ENCODE assay signal across 8 mouse cellular contexts in genomic region chr11:117317429-117318101, GRCm38 (mm10).
DNase-seq lines count a peak whose midpoint lies in the region; ATAC-seq and TF ChIP-seq lines count a peak whose summit lies in the region.

No protein-coding gene starts in this region.

- no peaks in the 10 kb centered on the region for H3K36me3 ChIP-seq in lung, embryonic 15.5 days
- H3K36me3 ChIP-seq in heart, embryonic 13.5 days, result no peaks in the 10 kb centered on the region
- H3K36me3 ChIP-seq in liver, adult 2 months (ENCODE audit: control insufficient read depth, insufficient read depth, low read length), result no peaks in the 10 kb centered on the region
- no peaks in the 10 kb centered on the region for H3K36me3 ChIP-seq in neural tube, embryonic 14.5 days (ENCODE audit: control insufficient read depth, insufficient read depth, low read length)

- TF ChIP-seq POLR2A in liver, adult 2 months (IDR thresholded peaks at IDR 0.05; ENCODE audit: extremely low read depth, insufficient read depth, low read length), result no peak

- H3K27me3 ChIP-seq in lung, embryonic 15.5 days, result no peaks in the 10 kb centered on the region
- H3K27me3 ChIP-seq in heart, embryonic 13.5 days (replicated peaks), result no peaks in the 10 kb centered on the region
- no peaks in the 10 kb centered on the region for H3K27me3 ChIP-seq in liver, adult 2 months (ENCODE audit: control insufficient read depth, insufficient read depth, low read length)
- H3K27me3 ChIP-seq in neural tube, embryonic 14.5 days (ENCODE audit: control insufficient read depth, insufficient read depth, low read length), result no peaks in the 10 kb centered on the region

- DNase-seq in CD4-positive, CD25-positive, alpha-beta regulatory T cell, adult 2 months (ENCODE audit: low read depth, low spot score), result peak; percentile 59
- DNase-seq in lung, postnatal 25 days (ENCODE audit: low spot score), result no peak
- no peak for DNase-seq in liver, adult 2 months (ENCODE audit: extremely low read depth, low read depth, low spot score)
- no peak for DNase-seq in adrenal gland, postnatal 36 days

- H3K79me2 ChIP-seq in liver, adult 2 months (ENCODE audit: control insufficient read depth, insufficient read depth, low read length), result peaks cover 57% of the 10 kb centered on the region

- WGBS in lung, embryonic 15.5 days, result 20% methylated on average over 20 of the region's 20 CpGs
- 17% methylated on average over 20 of the region's 20 CpGs for WGBS in heart, embryonic 13.5 days
- 59% methylated on average over 20 of the region's 20 CpGs for WGBS in liver, adult 2 months
- 10% methylated on average over 20 of the region's 20 CpGs for WGBS in neural tube, embryonic 14.5 days

- peak overlapping the region; percentile 95 for H3K27ac ChIP-seq in lung, embryonic 15.5 days
- H3K27ac ChIP-seq in heart, embryonic 13.5 days (replicated peaks), result peak overlapping the region; percentile 87
- H3K27ac ChIP-seq in liver, adult 2 months (replicated peaks; ENCODE audit: insufficient read depth, low read depth, low read length), result peak overlapping the region; percentile 52
- H3K27ac ChIP-seq in neural tube, embryonic 14.5 days (ENCODE audit: low read depth, low read length), result peak overlapping the region; percentile 85

- peak overlapping the region; percentile 18; the same call in 1 of the 2 replicates for H3K9ac ChIP-seq in lung, embryonic 15.5 days
- peak overlapping the region; percentile 74 for H3K9ac ChIP-seq in heart, embryonic 13.5 days
- peak overlapping the region; percentile 39 for H3K9ac ChIP-seq in liver, adult 2 months (ENCODE audit: low read depth, low read length)
- peak overlapping the region; percentile 0; the same call in 1 of the 2 replicates for H3K9ac ChIP-seq in neural tube, embryonic 14.5 days (replicated peaks; ENCODE audit: low read depth, low read length)

- H3K4me3 ChIP-seq in lung, embryonic 15.5 days, result 0 out of 2 replicates have a peak overlapping the region, but pooled peaks have one; percentile 10
- H3K4me3 ChIP-seq in heart, embryonic 13.5 days, result peak overlapping the region; percentile 19
- H3K4me3 ChIP-seq in liver, adult 2 months (ENCODE audit: insufficient read depth, low read depth, low read length), result no peak overlapping the region
- no peak overlapping the region for H3K4me3 ChIP-seq in neural tube, embryonic 14.5 days (ENCODE audit: low read depth, low read length)

- no peak for TF ChIP-seq CTCF in liver, adult 2 months (IDR thresholded peaks at IDR 0.05; ENCODE audit: low read depth, low read length)

- no peak for ATAC-seq in CD4-positive, CD25-positive, alpha-beta regulatory T cell, adult 4 months
- ATAC-seq in lung, embryonic 15.5 days (ENCODE audit: borderline replicate concordance, extremely low read depth, low FRiP score, low TSS enrichment), result peak; percentile 33
- no peak for ATAC-seq in heart, embryonic 13.5 days (ENCODE audit: extremely low read depth, insufficient number of reproducible peaks, low FRiP score, low TSS enrichment)
- ATAC-seq in neural tube, embryonic 14.5 days (ENCODE audit: low read depth), result peak; percentile 19; the same call in 1 of the 2 replicates

- peak overlapping the region; percentile 44 for H3K4me2 ChIP-seq in lung, embryonic 15.5 days
- H3K4me2 ChIP-seq in heart, embryonic 13.5 days, result peak overlapping the region; percentile 59
- peak overlapping the region; percentile 11; the same call in 1 of the 2 replicates for H3K4me2 ChIP-seq in neural tube, embryonic 14.5 days (ENCODE audit: low read depth, low read length)

- peaks cover 90% of the 10 kb centered on the region for H3K4me1 ChIP-seq in lung, embryonic 15.5 days
- peaks cover 97% of the 10 kb centered on the region for H3K4me1 ChIP-seq in heart, embryonic 13.5 days
- peaks cover 70% of the 10 kb centered on the region for H3K4me1 ChIP-seq in liver, adult 2 months (ENCODE audit: control insufficient read depth, insufficient read depth, low read length)
- H3K4me1 ChIP-seq in neural tube, embryonic 14.5 days (ENCODE audit: control insufficient read depth, insufficient read depth, low read length), result peaks cover 36% of the 10 kb centered on the region

- no peaks in the 10 kb centered on the region for H3K9me3 ChIP-seq in lung, embryonic 15.5 days
- no peaks in the 10 kb centered on the region for H3K9me3 ChIP-seq in heart, embryonic 13.5 days
- no peaks in the 10 kb centered on the region for H3K9me3 ChIP-seq in neural tube, embryonic 14.5 days (ENCODE audit: control insufficient read depth, low read length)

Comparison
In these comparisons a context has a peak if more than half of its experiments do, and no peak if none do; other contexts are left out.
1. ATAC-seq: peak in lung, embryonic 15.5 days (single experiment) and neural tube, embryonic 14.5 days (single experiment); none in CD4-positive, CD25-positive, alpha-beta regulatory T cell, adult 4 months (single experiment) and heart, embryonic 13.5 days (single experiment).
2. H3K4me3 ChIP-seq: peak in lung, embryonic 15.5 days (single experiment) and heart, embryonic 13.5 days (single experiment); none in liver, adult 2 months (single experiment) and neural tube, embryonic 14.5 days (single experiment).
3. H3K9ac ChIP-seq: peak in every context shown above with its lines; median percentile 74 in heart, embryonic 13.5 days; 39 in liver, adult 2 months; 18 in lung, embryonic 15.5 days; 0 in neural tube, embryonic 14.5 days.
4. Peak in every context shown above with its lines, with median percentiles within 50 percentile points of each other: H3K27ac ChIP-seq and H3K4me2 ChIP-seq.